Mouse (Mus musculus): ENCODE measurements at regions not wholly inside any gene's neighbourhood (a gene's known extent, or its start where the extent isn't known, plus 50 kb on each side); places are given as distances from the start of the nearest gene placed in this dataset. TPM values are rescaled to one million over a fixed set of nuclear protein-coding genes. Genes with fewer than 3 reads are reported as not detected.

DNA sequence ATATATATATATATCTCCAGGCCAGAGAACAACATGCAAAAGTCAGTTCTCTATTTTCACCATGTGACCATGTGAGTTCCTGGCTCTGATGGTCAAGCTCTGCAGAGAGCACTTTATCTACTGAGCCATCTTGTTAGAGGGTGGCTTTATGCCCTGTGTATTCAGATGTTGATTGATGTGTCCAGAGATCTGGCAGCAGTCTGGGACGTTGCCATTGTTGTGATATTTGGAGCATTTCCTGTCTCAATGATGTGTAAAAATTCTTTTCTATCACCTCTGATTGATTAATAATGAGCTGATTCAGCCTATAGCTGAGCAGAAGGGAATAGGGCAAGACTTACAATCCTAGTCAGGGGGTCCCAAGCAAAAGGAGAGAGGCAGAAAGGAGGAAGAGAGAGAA lies 91.7 kb upstream of the Tmem260 start:
- no peaks in the 10 kb centered on the region for H3K36me3 ChIP-seq
- no peaks in the 10 kb centered on the region; the same call in 1 of the 2 replicates for H3K27me3 ChIP-seq (replicated peaks)
- 24% methylated on average over 1 of the region's 1 CpGs for WGBS
- H3K4me1 ChIP-seq, result peaks cover 7% of the 10 kb centered on the region
- no peak overlapping the region for H3K4me3 ChIP-seq (replicated peaks)
- no peak for ATAC-seq (ENCODE audit: low FRiP score)
- no peak overlapping the region for H3K4me2 ChIP-seq
- no peak overlapping the region for H3K27ac ChIP-seq (replicated peaks)
- H3K9me3 ChIP-seq (replicated peaks), result no peaks in the 10 kb centered on the region
- no peak overlapping the region for H3K9ac ChIP-seq (replicated peaks)

DNA sequence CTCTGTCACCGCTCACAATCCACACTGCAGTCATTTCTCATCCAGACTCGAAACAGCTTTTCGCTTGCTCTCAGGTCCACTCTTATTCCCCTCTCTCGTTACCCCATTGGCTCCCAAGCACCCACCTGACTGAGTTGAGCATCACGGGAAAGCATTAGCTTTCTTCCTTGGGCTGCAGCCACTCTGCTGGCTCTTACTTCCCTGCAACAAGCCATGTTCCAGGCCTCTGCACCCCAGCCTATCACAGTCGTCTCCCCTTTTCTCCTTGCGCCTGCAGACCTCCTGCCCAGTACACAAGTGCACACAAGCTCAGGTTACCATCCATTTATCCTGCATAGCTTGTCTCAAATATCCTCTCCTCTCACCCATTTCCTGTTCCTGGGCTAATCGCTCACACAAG lies 88.5 kb upstream of the Tmem260 start:
- Histone ChIP-seq H3K9ac (replicated peaks) (no peak overlapping the region), H3K4me3 (replicated peaks) (no peak overlapping the region), H3K9me3 (replicated peaks) (no peaks in the 10 kb centered on the region), H3K36me3 (no peaks in the 10 kb centered on the region), H3K4me1 (no peaks in the 10 kb centered on the region), H3K27ac (replicated peaks) (no peak overlapping the region), H3K4me2 (no peak overlapping the region), H3K27me3 (replicated peaks) (no peaks in the 10 kb centered on the region; the same call in 1 of the 2 replicates)
- no peak for ATAC-seq (ENCODE audit: low FRiP score)
- WGBS, result 80% methylated on average over 8 of the region's 8 CpGs

DNA sequence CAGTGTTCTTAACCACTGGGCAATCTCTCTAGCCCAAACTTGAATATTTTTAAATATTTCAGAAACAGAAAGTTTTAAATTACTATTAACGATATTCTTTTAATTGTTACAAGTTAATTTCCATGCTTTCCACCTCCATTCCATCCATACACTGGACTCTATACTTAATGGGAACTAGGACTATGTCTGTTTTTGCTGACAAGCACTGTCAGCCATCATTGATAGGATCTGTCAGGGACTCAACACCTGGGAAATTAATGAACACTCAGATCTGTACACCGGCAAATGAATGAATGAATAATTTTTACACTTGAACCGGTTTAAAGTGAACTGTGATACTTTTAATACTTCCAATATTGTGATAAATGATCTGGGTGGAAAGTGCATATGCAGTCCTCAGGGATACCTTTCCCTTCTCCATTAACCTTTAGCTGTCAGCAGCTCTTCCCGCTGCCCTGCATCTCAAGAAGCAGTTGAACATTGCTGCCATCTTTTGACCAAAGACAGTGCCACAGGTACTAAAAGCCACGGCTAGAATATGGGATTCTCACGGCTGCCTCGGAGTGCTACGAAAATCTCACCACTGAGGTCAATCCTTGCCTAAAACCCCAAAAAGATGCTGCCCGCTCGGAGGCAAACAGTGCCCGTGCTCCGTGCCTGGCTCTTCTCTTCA lies 87.3 kb upstream of the Tmem260 start:
- WGBS, result 51% methylated on average over 12 of the region's 12 CpGs
- H3K9ac ChIP-seq (replicated peaks), result no peak overlapping the region
- no peak overlapping the region for H3K4me3 ChIP-seq (replicated peaks)

DNA sequence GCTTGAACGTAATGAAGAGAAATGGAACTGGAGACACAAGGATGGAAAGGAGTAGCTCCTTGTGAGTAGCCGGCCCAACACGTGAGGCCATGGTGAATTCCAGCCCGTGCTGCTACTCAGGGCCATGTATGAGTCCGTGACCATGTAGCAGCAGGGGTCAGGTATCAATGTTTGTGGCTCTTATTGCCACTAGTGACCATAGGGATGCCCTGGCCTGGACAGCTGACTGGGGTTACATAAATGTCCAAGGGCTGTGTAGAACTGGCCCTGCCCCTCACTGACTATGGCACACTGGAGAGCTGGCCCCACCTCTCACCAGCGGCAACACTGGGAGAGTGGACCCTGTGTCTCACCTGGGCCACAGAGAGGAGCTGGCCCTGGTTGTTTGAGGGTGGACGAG lies 84.1 kb upstream of the Tmem260 start:
- Histone ChIP-seq H3K4me2 (no peak overlapping the region), H3K9ac (replicated peaks) (no peak overlapping the region), H3K4me1 (no peaks in the 10 kb centered on the region), H3K27me3 (replicated peaks) (peaks cover 2% of the 10 kb centered on the region; the same call in 1 of the 2 replicates), H3K4me3 (replicated peaks) (no peak overlapping the region), H3K27ac (replicated peaks) (no peak overlapping the region), H3K9me3 (replicated peaks) (no peaks in the 10 kb centered on the region), H3K36me3 (no peaks in the 10 kb centered on the region)
- ATAC-seq (ENCODE audit: low FRiP score), result no peak
- WGBS, result 98% methylated on average over 7 of the region's 7 CpGs

More for the DNA sequence above, 87.3 kb upstream of the Tmem260 start:
- no peaks in the 10 kb centered on the region for H3K4me1 ChIP-seq
- H3K36me3 ChIP-seq, result no peaks in the 10 kb centered on the region
- ATAC-seq (ENCODE audit: low FRiP score), result peak; percentile 77
- H3K27me3 ChIP-seq (replicated peaks), result no peaks in the 10 kb centered on the region; the same call in 1 of the 2 replicates
- H3K27ac ChIP-seq (replicated peaks), result no peak overlapping the region
- no peaks in the 10 kb centered on the region for H3K9me3 ChIP-seq (replicated peaks)
- H3K4me2 ChIP-seq, result no peak overlapping the region

- Histone ChIP-seq H3K4me3 (replicated peaks) (no peak overlapping the region), H3K36me3 (no peaks in the 10 kb centered on the region), H3K9me3 (replicated peaks) (no peaks in the 10 kb centered on the region), H3K27me3 (replicated peaks) (peaks cover 20% of the 10 kb centered on the region), H3K4me1 (no peaks in the 10 kb centered on the region), H3K9ac (replicated peaks) (no peak overlapping the region), H3K4me2 (no peak overlapping the region), H3K27ac (replicated peaks) (no peak overlapping the region)
- 15% methylated on average over 7 of the region's 7 CpGs for WGBS
- no peak for ATAC-seq (ENCODE audit: low FRiP score)
These were observed 78.9 kb upstream of the Tmem260 start for GRCm38 (mm10) chr14:48367006-48367405.

GRCm38 (mm10) chr14:48370322-48370721 lies 75.6 kb upstream of the Tmem260 start:
- no peak overlapping the region for H3K27ac ChIP-seq (replicated peaks)
- H3K4me1 ChIP-seq, result no peaks in the 10 kb centered on the region
- no peaks in the 10 kb centered on the region for H3K9me3 ChIP-seq (replicated peaks)
- H3K4me2 ChIP-seq, result no peak overlapping the region
- peaks cover 20% of the 10 kb centered on the region for H3K27me3 ChIP-seq (replicated peaks)
- WGBS, result 0% methylated on average over 1 of the region's 1 CpGs
- 0 out of 2 replicates have a peak, but pooled peaks have one; percentile 43 for ATAC-seq (ENCODE audit: low FRiP score)
- H3K36me3 ChIP-seq, result no peaks in the 10 kb centered on the region
- no peak overlapping the region for H3K9ac ChIP-seq (replicated peaks)
- H3K4me3 ChIP-seq (replicated peaks), result no peak overlapping the region

DNA sequence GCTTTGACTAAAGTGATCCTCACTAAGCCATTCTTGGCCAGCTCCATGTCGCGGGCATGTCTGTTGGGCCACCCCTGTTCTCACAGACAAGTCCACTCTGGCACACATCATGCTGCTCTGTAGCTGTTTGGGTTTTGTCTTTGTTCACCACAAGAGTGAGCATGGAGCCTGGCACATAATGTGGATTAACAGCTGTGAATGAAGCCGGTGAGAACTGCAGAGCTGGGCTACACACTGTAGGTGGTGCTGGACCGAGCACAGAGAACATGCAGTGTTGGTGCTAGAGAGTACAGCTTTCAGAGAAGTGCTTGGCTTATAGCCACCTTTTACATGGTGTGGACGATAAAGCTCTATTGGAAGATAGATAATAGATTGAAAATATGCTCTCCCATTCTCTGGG lies 74.2 kb upstream of the Tmem260 start:
- Histone ChIP-seq H3K36me3 (no peaks in the 10 kb centered on the region), H3K9ac (replicated peaks) (no peak overlapping the region), H3K9me3 (replicated peaks) (no peaks in the 10 kb centered on the region), H3K4me3 (replicated peaks) (no peak overlapping the region), H3K4me1 (no peaks in the 10 kb centered on the region), H3K27me3 (replicated peaks) (peaks cover 18% of the 10 kb centered on the region), H3K4me2 (no peak overlapping the region), H3K27ac (replicated peaks) (no peak overlapping the region)
- WGBS, result 54% methylated on average over 5 of the region's 5 CpGs
- ATAC-seq (ENCODE audit: low FRiP score), result peak; percentile 72

DNA sequence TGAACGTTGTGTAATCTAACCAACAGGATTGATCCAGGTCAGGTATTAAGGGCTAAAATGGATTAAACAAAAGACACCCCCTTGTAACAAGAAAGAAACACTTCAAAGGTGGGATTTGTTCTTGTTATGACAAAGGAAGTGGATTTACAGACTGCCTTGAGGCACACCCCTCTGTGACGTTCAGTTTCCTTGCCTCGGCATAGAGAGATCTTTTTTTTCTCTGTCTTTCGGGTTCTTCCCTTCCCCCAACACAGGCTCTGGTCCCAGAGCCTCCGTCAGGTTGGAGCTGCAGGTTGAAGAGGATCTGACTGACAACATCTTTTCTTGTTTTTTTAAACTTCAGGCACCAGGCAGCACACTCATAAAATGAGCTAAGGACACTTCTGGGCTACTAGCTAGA lies 69.8 kb upstream of the Tmem260 start:
- H3K27ac ChIP-seq (replicated peaks), result no peak overlapping the region
- no peak overlapping the region for H3K9ac ChIP-seq (replicated peaks)
- 72% methylated on average over 5 of the region's 5 CpGs for WGBS
- H3K36me3 ChIP-seq, result no peaks in the 10 kb centered on the region
- H3K4me1 ChIP-seq, result no peaks in the 10 kb centered on the region
- no peaks in the 10 kb centered on the region for H3K9me3 ChIP-seq (replicated peaks)
- no peak overlapping the region for H3K4me2 ChIP-seq
- no peaks in the 10 kb centered on the region for H3K27me3 ChIP-seq (replicated peaks)
- no peak overlapping the region for H3K4me3 ChIP-seq (replicated peaks)
- no peak for ATAC-seq (ENCODE audit: low FRiP score)

Small RNAs in the stretch of these regions (microRNA-seq; reads per million reads assigned to microRNA genes)
- not detected for gene Gm23881
